In the genomic region with DNA sequence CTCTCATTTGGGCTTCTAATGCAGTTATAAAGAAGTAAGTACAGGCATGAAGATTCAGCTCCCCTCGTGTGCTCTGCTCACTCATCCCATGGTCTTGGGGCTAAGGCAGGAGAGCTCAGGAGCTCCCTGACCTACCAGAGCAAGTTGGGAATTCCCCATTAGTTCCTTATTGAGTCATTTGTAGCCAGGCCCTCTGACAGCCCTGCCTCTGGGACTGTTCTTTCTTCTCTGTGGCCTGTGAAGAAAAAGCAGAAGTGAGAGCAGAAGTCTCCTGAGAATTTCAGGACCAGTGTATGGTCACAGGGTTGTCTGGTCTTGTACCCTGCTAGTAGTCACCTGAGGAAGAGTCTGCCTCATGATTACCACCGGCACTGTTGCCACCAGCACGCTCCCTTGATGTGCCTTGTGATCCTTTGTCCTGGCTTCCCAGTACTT, we compare ENCODE assay signal across 16 mouse cellular contexts. TPM values are rescaled to one million over a fixed set of nuclear protein-coding genes. Genes with fewer than 3 reads are reported as not detected.
DNase-seq lines count a peak whose midpoint lies in the region; ATAC-seq and TF ChIP-seq lines count a peak whose summit lies in the region.
"Had no signal": no experiment of that assay in that cellular context is flagged by ENCODE, and none has a peak within 500 bp of the region (broad histone marks: within the 10 kb centered on the region; RNA-seq: fewer than 3 reads in every experiment).

No protein-coding gene starts in this region.

- intact Hi-C loops in left cerebral cortex, postnatal 4 days (cut with DNase I), result no loop called here

- peaks cover 55% of the 10 kb centered on the region for H3K4me1 ChIP-seq in kidney, embryonic 16.5 days (ENCODE audit: insufficient read depth, low read length)
- 0 out of 2 replicates have a peak, but pooled peaks cover 7% of the 10 kb centered on the region for H3K4me1 ChIP-seq in intestine, postnatal 0 days (replicated peaks; ENCODE audit: control insufficient read depth, insufficient read depth, low read length)
- H3K4me1 ChIP-seq in midbrain, embryonic 15.5 days, result peaks cover 7% of the 10 kb centered on the region
- H3K4me1 ChIP-seq: midbrain, embryonic 12.5 days had no signal

- H3K36me3 ChIP-seq in kidney, embryonic 16.5 days (ENCODE audit: insufficient read depth, low read length), result no peaks in the 10 kb centered on the region
- no peaks in the 10 kb centered on the region for H3K36me3 ChIP-seq in intestine, postnatal 0 days (ENCODE audit: control insufficient read depth, insufficient read depth)
- H3K36me3 ChIP-seq in midbrain, embryonic 15.5 days (replicated peaks), result no peaks in the 10 kb centered on the region
- H3K36me3 ChIP-seq: heart, embryonic 15.5 days; liver, embryonic 13.5 days; midbrain, embryonic 12.5 days; neural tube, embryonic 15.5 days had no signal

- peak overlapping the region; percentile 93; the same call in 1 of the 2 replicates for H3K27ac ChIP-seq in kidney, embryonic 16.5 days (ENCODE audit: low read length)
- peak overlapping the region; percentile 75 for H3K27ac ChIP-seq in intestine, postnatal 0 days (ENCODE audit: low read depth, low read length)
- no peak overlapping the region for H3K27ac ChIP-seq in midbrain, embryonic 15.5 days
- H3K27ac ChIP-seq: heart, embryonic 15.5 days; left cerebral cortex, adult 2 months; liver, embryonic 13.5 days; midbrain, embryonic 12.5 days; neural tube, embryonic 15.5 days had no signal

- WGBS in kidney, embryonic 16.5 days, result 82% methylated on average over 3 of the region's 3 CpGs
- 64% methylated on average over 3 of the region's 3 CpGs for WGBS in intestine, postnatal 0 days
- 84% methylated on average over 3 of the region's 3 CpGs for WGBS in midbrain, embryonic 15.5 days

- TF ChIP-seq CTCF in intestine, postnatal 0 days (IDR thresholded peaks at IDR 0.05; ENCODE audit: low read depth), result no peak

- no peak overlapping the region for H3K4me2 ChIP-seq in kidney, embryonic 16.5 days (replicated peaks; ENCODE audit: low read depth, low read length)
- H3K4me2 ChIP-seq in intestine, postnatal 0 days (replicated peaks; ENCODE audit: low read depth), result no peak overlapping the region
- H3K4me2 ChIP-seq in midbrain, embryonic 15.5 days, result no peak overlapping the region
- H3K4me2 ChIP-seq: heart, embryonic 15.5 days; liver, embryonic 13.5 days; midbrain, embryonic 12.5 days; neural tube, embryonic 15.5 days had no signal

- H3K27me3 ChIP-seq in kidney, embryonic 16.5 days (ENCODE audit: insufficient read depth, low read length), result no peaks in the 10 kb centered on the region
- H3K27me3 ChIP-seq in intestine, postnatal 0 days (replicated peaks; ENCODE audit: control insufficient read depth, insufficient read depth, low read length), result no peaks in the 10 kb centered on the region
- H3K27me3 ChIP-seq in midbrain, embryonic 15.5 days (replicated peaks), result no peaks in the 10 kb centered on the region
- H3K27me3 ChIP-seq: heart, embryonic 15.5 days; liver, embryonic 13.5 days; midbrain, embryonic 12.5 days; neural tube, embryonic 15.5 days had no signal

- no peak overlapping the region for H3K9ac ChIP-seq in kidney, embryonic 16.5 days (replicated peaks; ENCODE audit: low read length)
- no peak overlapping the region for H3K9ac ChIP-seq in intestine, postnatal 0 days (ENCODE audit: low read depth, low read length)
- no peak overlapping the region for H3K9ac ChIP-seq in midbrain, embryonic 15.5 days
- H3K9ac ChIP-seq: heart, embryonic 15.5 days; liver, embryonic 13.5 days; midbrain, embryonic 12.5 days; neural tube, embryonic 15.5 days had no signal

- no peak for ATAC-seq in kidney, embryonic 16.5 days (ENCODE audit: low FRiP score, low TSS enrichment)
- ATAC-seq in intestine, postnatal 0 days, result no peak
- no peak for ATAC-seq in midbrain, embryonic 15.5 days (replicated peaks)

- no peak overlapping the region for H3K4me3 ChIP-seq in kidney, embryonic 16.5 days (ENCODE audit: low read length)
- no peak overlapping the region for H3K4me3 ChIP-seq in intestine, postnatal 0 days (ENCODE audit: low read depth, low read length)
- H3K4me3 ChIP-seq in midbrain, embryonic 15.5 days, result no peak overlapping the region
- H3K4me3 ChIP-seq: heart, embryonic 15.5 days; left cerebral cortex, adult 2 months; liver, embryonic 13.5 days; midbrain, embryonic 12.5 days; neural tube, embryonic 15.5 days had no signal

- DNase-seq in kidney, adult 18-20 months, result no peak
- DNase-seq in A20 (ENCODE audit: low read depth, low spot score) (peak; percentile 91), NIH3T3 (ENCODE audit: low read depth) (peak; percentile 49)
- no peak for DNase-seq in heart, adult 8-10 months (ENCODE audit: low spot score)
- DNase-seq in left cerebral cortex, postnatal 4 days, result no peak
- DNase-seq: cerebellum, adult 2 months; kidney, adult 9 months; liver, embryonic 13.5 days; thymus, postnatal 36 days had no signal

- H3K9me3 ChIP-seq in kidney, embryonic 16.5 days (ENCODE audit: low read length), result no peaks in the 10 kb centered on the region
- H3K9me3 ChIP-seq in intestine, postnatal 0 days (ENCODE audit: control insufficient read depth), result no peaks in the 10 kb centered on the region
- no peaks in the 10 kb centered on the region for H3K9me3 ChIP-seq in midbrain, embryonic 15.5 days
- H3K9me3 ChIP-seq: heart, embryonic 15.5 days; liver, embryonic 13.5 days; midbrain, embryonic 12.5 days; neural tube, embryonic 15.5 days had no signal

RNA-seq across cellular contexts. Expression of a gene that starts 9.0 kb away (rescaled TPM):
- polyA plus RNA-seq in kidney, embryonic 16.5 days (2015; fragmentation: Nextera tagmentation; extraction: Ambion mirVana), result 49.0 and 51.3 TPM in 2 replicates
- 37.2 and 40.8 TPM in 2 replicates for polyA plus RNA-seq in intestine, postnatal 0 days (2015; fragmentation: Nextera tagmentation; extraction: Ambion mirVana)
- polyA plus RNA-seq in midbrain, embryonic 15.5 days (2015; fragmentation: Nextera tagmentation; extraction: Ambion mirVana), result 35.0 and 38.6 TPM in 2 replicates
- 1 to 10 TPM; 7.6 to 9.2 (median 8.2) TPM for total RNA-seq in heart, adult 8-10 months (2022)
- total RNA-seq in left cerebral cortex, postnatal 4 days (2021), result 10 to 100 TPM; 25.7 to 26.8 TPM

RNA-seq across cellular contexts. Expression of a gene that starts 22.4 kb away (rescaled TPM):
- 6.8 and 7.6 TPM in 2 replicates for polyA plus RNA-seq in kidney, embryonic 16.5 days (2015; fragmentation: Nextera tagmentation; extraction: Ambion mirVana)
- 10.3 and 14.7 TPM in 2 replicates for polyA plus RNA-seq in intestine, postnatal 0 days (2015; fragmentation: Nextera tagmentation; extraction: Ambion mirVana)
- polyA plus RNA-seq in midbrain, embryonic 15.5 days (2015; fragmentation: Nextera tagmentation; extraction: Ambion mirVana), result 2.6 and 3.6 TPM in 2 replicates
- total RNA-seq in heart, adult 8-10 months (2022), result 1 to 10 TPM; 3.5 to 6.9 (median 4.8) TPM
- total RNA-seq in left cerebral cortex, postnatal 4 days (2021), result 1 to 10 TPM; 1.8 to 1.9 TPM

RNA-seq across cellular contexts. Expression of a gene that starts 35.5 kb away (rescaled TPM):
- 54.5 and 65.5 TPM in 2 replicates for polyA plus RNA-seq in kidney, embryonic 16.5 days (2015; fragmentation: Nextera tagmentation; extraction: Ambion mirVana)
- polyA plus RNA-seq in intestine, postnatal 0 days (2015; fragmentation: Nextera tagmentation; extraction: Ambion mirVana), result 15.7 and 16.5 TPM in 2 replicates
- polyA plus RNA-seq in midbrain, embryonic 15.5 days (2015; fragmentation: Nextera tagmentation; extraction: Ambion mirVana), result 53.7 and 57.5 TPM in 2 replicates
- total RNA-seq in heart, adult 8-10 months (2022), result 10 to 100 TPM; 25.8 to 34.5 (median 30.4) TPM
- total RNA-seq in left cerebral cortex, postnatal 4 days (2021), result 10 to 100 TPM; 75.5 to 93.4 TPM

RNA-seq across cellular contexts. Expression of a gene that starts 35.5 kb away (rescaled TPM):
- 9.4 and 10.7 TPM in 2 replicates for polyA plus RNA-seq in kidney, embryonic 16.5 days (2015; fragmentation: Nextera tagmentation; extraction: Ambion mirVana)
- 1.1 and 1.7 TPM in 2 replicates for polyA plus RNA-seq in intestine, postnatal 0 days (2015; fragmentation: Nextera tagmentation; extraction: Ambion mirVana)
- 9.0 and 10.3 TPM in 2 replicates for polyA plus RNA-seq in midbrain, embryonic 15.5 days (2015; fragmentation: Nextera tagmentation; extraction: Ambion mirVana)
- total RNA-seq in heart, adult 8-10 months (2022), result 1 to 10 TPM; 3.0 to 4.2 (median 3.6) TPM
- total RNA-seq in left cerebral cortex, postnatal 4 days (2021), result 10 to 100 TPM; 12.1 to 13.5 TPM

RNA-seq across cellular contexts. Expression of a gene that starts 40.6 kb away (rescaled TPM):
- not detected in 2 replicates for polyA plus RNA-seq in kidney, embryonic 16.5 days (2015; fragmentation: Nextera tagmentation; extraction: Ambion mirVana)
- polyA plus RNA-seq in intestine, postnatal 0 days (2015; fragmentation: Nextera tagmentation; extraction: Ambion mirVana), result 0.08 and 0.20 TPM in 2 replicates
- polyA plus RNA-seq in midbrain, embryonic 15.5 days (2015; fragmentation: Nextera tagmentation; extraction: Ambion mirVana), result 0.11 and 0.21 TPM in 2 replicates
- 1 to 10 TPM in 1 of 4 experiments, not detected in 3; 1.6 TPM for total RNA-seq in heart, adult 8-10 months (2022)
- total RNA-seq in left cerebral cortex, postnatal 4 days (2021), result under 1 TPM in 1 of 2 experiments, not detected in 1; 0.30 TPM
- total RNA-seq: left cerebral cortex, adult 2 months had no signal
- polyA plus RNA-seq: midbrain, embryonic 12.5 days; neural tube, embryonic 15.5 days had no signal

Comparison
In these comparisons a context has a peak if more than half of its experiments do, and no peak if none do; other contexts are left out.
1. DNase-seq: peak in A20 (single experiment) and NIH3T3 (single experiment); none in kidney, adult 18-20 months (single experiment), heart, adult 8-10 months (single experiment) and left cerebral cortex, postnatal 4 days (single experiment).